18 mouse cellular contexts compared by ENCODE assay signal in the genomic region with DNA sequence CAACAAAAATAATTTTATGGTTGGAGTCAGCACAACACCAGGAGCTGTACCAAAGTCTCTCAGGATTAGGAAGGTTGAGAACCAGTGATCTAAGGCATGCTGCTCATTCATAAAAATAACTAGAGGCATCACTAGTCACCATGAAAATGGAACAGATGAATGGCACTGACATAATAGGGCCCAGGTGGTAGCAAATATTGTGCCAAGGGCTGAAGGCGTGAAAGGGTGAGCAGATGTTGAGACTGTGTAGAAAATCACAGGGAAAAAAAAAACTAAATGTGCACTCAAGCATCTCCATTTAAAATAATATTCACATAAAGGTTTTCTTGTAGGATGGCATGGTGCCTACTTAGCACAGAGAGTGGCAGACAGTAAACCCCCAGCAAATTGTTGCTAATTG. TPM values are rescaled to one million over a fixed set of nuclear protein-coding genes. Genes with fewer than 3 reads are reported as not detected.
"Had no signal": no experiment of that assay in that cellular context is flagged by ENCODE, and none has a peak within 500 bp of the region (broad histone marks: within the 10 kb centered on the region; RNA-seq: fewer than 3 reads in every experiment).

No protein-coding gene starts in this region.

- H3K4me2 ChIP-seq: limb, embryonic 12.5 days; limb, embryonic 15.5 days; liver, embryonic 11.5 days; lung, embryonic 14.5 days; midbrain, embryonic 13.5 days had no signal

- H3K36me3 ChIP-seq: limb, embryonic 12.5 days; limb, embryonic 15.5 days; midbrain, embryonic 13.5 days had no signal

- H3K9ac ChIP-seq: limb, embryonic 12.5 days; limb, embryonic 15.5 days; liver, embryonic 14.5 days; liver, postnatal 0 days; lung, embryonic 14.5 days; midbrain, embryonic 13.5 days had no signal

- ATAC-seq: liver, postnatal 0 days; lung, postnatal 0 days; midbrain, embryonic 13.5 days; midbrain, embryonic 16.5 days had no signal

- H3K27me3 ChIP-seq: limb, embryonic 12.5 days; limb, embryonic 15.5 days; midbrain, embryonic 13.5 days had no signal

- H3K9me3 ChIP-seq: limb, embryonic 12.5 days; limb, embryonic 15.5 days; midbrain, embryonic 13.5 days had no signal

- H3K27ac ChIP-seq: kidney, postnatal 0 days; layer of hippocampus, adult 2 months; limb, embryonic 12.5 days; limb, embryonic 15.5 days; liver, embryonic 14.5 days; macrophage; midbrain, embryonic 13.5 days had no signal

- H3K4me1 ChIP-seq: limb, embryonic 12.5 days; limb, embryonic 15.5 days; midbrain, embryonic 13.5 days had no signal

- DNase-seq: kidney, postnatal 25 days; layer of hippocampus, adult 9-11 months; liver, postnatal 0 days; lung, embryonic 14.5 days; thymus, adult 18-20 months; thymus, postnatal 14 days; thymus, postnatal 4 days had no signal

- H3K4me3 ChIP-seq: layer of hippocampus, adult 2 months; limb, embryonic 12.5 days; limb, embryonic 15.5 days; midbrain, embryonic 13.5 days had no signal

RNA-seq across cellular contexts. Expression of a gene that starts 19.6 kb away (rescaled TPM):
- total RNA-seq: megakaryocyte, adult 5-6 weeks had no signal
- polyA plus RNA-seq: macrophage had no signal
